Mouse (Mus musculus): ENCODE measurements around the gene Gabpb1.

- no peak for TF ChIP-seq EP300 (IDR thresholded peaks at IDR 0.05; ENCODE audit: low read depth)
- TF ChIP-seq CTCF (IDR thresholded peaks at IDR 0.05; ENCODE audit: low read depth) = no peak
Observed at GRCm38 (mm10) chr2:126674441-126675168, 1.5 kb downstream of the Gabpb1 start.

Data from liver, embryonic 14.5 days (tissue).